Mouse (Mus musculus) lung, adult 2 months (tissue): ENCODE measurements around the gene Rbm34. TPM values are rescaled to one million over a fixed set of nuclear protein-coding genes. Genes with fewer than 3 reads are reported as not detected.
A peak's percentile ranks its signal among the peaks of the same experiment; 100 is the strongest.

Experiments used
- DNase-seq: peaks from one replicate; pipeline ENCODE4 v3.0.0; 2022
- H3K4me1 ChIP-seq: fragments of 200-500 bp; 2 replicates; pipeline ENCODE4 v1.6.1; 2011; ENCODE audit warnings: low read length; ENCODE audit not compliant: control insufficient read depth, insufficient read depth
- H3K4me3 ChIP-seq: fragments of 200-500 bp; replicated peaks from 2 replicates; pipeline ENCODE3; 2011; ENCODE audit warnings: low read depth, mild to moderate bottlenecking, control low read depth, low read length; ENCODE audit errors: extremely low read depth
- CTCF ChIP-seq: fragments of 200-500 bp; IDR thresholded peaks from 2 replicates; pipeline ENCODE4 v1.5.1; 2011; ENCODE audit warnings: mild to moderate bottlenecking, low read length, control low read depth; ENCODE audit not compliant: insufficient read depth
- POLR2A ChIP-seq: fragments of 200-500 bp; IDR thresholded peaks from 2 replicates; pipeline ENCODE4 v1.6.1; 2011; ENCODE audit warnings: low read depth, mild to moderate bottlenecking, control low read depth, low read length, borderline replicate concordance; ENCODE audit errors: extremely low read depth
- WGBS: fragments of 180-500 bp; shearing (Covaris S2); methylation state at CpG from one replicate; pipeline ENCODE4 v1.1.7; 2018; 5-methylcytosine and 5-hydroxymethylcytosine counted together
- polyA plus RNA-seq: library from polyadenylated mRNA; depleted of rRNA; stranded (reverse); fragments of >200 nt; gene quantifications from 2 replicates; pipeline ENCODE4 v1.2.3, GENCODE M21; 2012

Gene Rbm34
- polyA plus RNA-seq, 1 experiment = 2.4 TPM

- H3K4me1 ChIP-seq = peaks cover 2% of the 10 kb centered on the region; the same call in 1 of the 2 replicates
- WGBS = 90% methylated on average over 7 of the region's 7 CpGs
- peak; percentile 2 for DNase-seq
Measured at GRCm38 (mm10) chr8:126922981-126923380, 47.9 kb downstream of the Rbm34 start.

GRCm38 (mm10) chr8:126921432-126921831 is 49.4 kb downstream of the Rbm34 start:
- no peak overlapping the region for H3K4me3 ChIP-seq
- WGBS = 90% methylated on average over 3 of the region's 3 CpGs

More at GRCm38 (mm10) chr8:126922981-126923380, 47.9 kb downstream of the Rbm34 start:
- H3K4me3 ChIP-seq = no peak overlapping the region
- TF ChIP-seq CTCF = no peak

GRCm38 (mm10) chr8:126920845-126921244 is 50.0 kb downstream of the Rbm34 start:
- Histone ChIP-seq H3K4me3 (no peak overlapping the region), H3K4me1 (peaks cover 6% of the 10 kb centered on the region)
- 13% methylated on average over 3 of the region's 3 CpGs for WGBS
- DNase-seq = peak; percentile 71
- TF ChIP-seq POLR2A (no peak), CTCF (peak; percentile 91)

More at GRCm38 (mm10) chr8:126921432-126921831, 49.4 kb downstream of the Rbm34 start:
- peak; percentile 4 for DNase-seq
- no peak for TF ChIP-seq POLR2A
- no peak for TF ChIP-seq CTCF
- peaks cover 6% of the 10 kb centered on the region for H3K4me1 ChIP-seq

GRCm38 (mm10) chr8:126920386-126920785 is 50.5 kb downstream of the Rbm34 start:
- no peak for DNase-seq
- WGBS = 68% methylated on average over 6 of the region's 6 CpGs
- TF ChIP-seq POLR2A (no peak), CTCF (no peak)

GRCm38 (mm10) chr8:126919703-126920102 is 51.2 kb downstream of the Rbm34 start:
- peaks cover 10% of the 10 kb centered on the region for H3K4me1 ChIP-seq
- 82% methylated on average over 5 of the region's 5 CpGs for WGBS
- DNase-seq = peak; percentile 9
- TF ChIP-seq POLR2A (no peak), CTCF (no peak)
- no peak overlapping the region for H3K4me3 ChIP-seq

More at GRCm38 (mm10) chr8:126920386-126920785, 50.5 kb downstream of the Rbm34 start:
- Histone ChIP-seq H3K4me3 (no peak overlapping the region), H3K4me1 (peaks cover 6% of the 10 kb centered on the region)

GRCm38 (mm10) chr8:126919255-126919654 is 51.6 kb downstream of the Rbm34 start:
- peaks cover 10% of the 10 kb centered on the region for H3K4me1 ChIP-seq
- TF ChIP-seq CTCF (no peak), POLR2A (no peak)
- DNase-seq = peak; percentile 16
- whole genome bisulfite sequencing = 84% methylated on average over 2 of the region's 2 CpGs
- no peak overlapping the region for H3K4me3 ChIP-seq

GRCm38 (mm10) chr8:126918356-126918755 is 52.5 kb downstream of the Rbm34 start:
- H3K4me1 ChIP-seq = peaks cover 13% of the 10 kb centered on the region
- 97% methylated on average over 1 of the region's 1 CpGs for WGBS
- TF ChIP-seq POLR2A (no peak), CTCF (no peak)
- no peak overlapping the region for H3K4me3 ChIP-seq
- no peak for DNase-seq

- no peak for DNase-seq
- TF ChIP-seq CTCF = no peak
- no peak for TF ChIP-seq POLR2A
- H3K4me1 ChIP-seq = peaks cover 17% of the 10 kb centered on the region
- H3K4me3 ChIP-seq = no peak overlapping the region
- WGBS = 49% methylated on average over 6 of the region's 6 CpGs
Measured at GRCm38 (mm10) chr8:126917179-126917905, 53.5 kb downstream of the Rbm34 start.

GRCm38 (mm10) chr8:126916611-126917010 is 54.3 kb downstream of the Rbm34 start:
- TF ChIP-seq POLR2A (no peak), CTCF (no peak)
- no peak overlapping the region for H3K4me3 ChIP-seq
- H3K4me1 ChIP-seq = peaks cover 17% of the 10 kb centered on the region
- no peak for DNase-seq
- WGBS = 69% methylated on average over 4 of the region's 4 CpGs
